Comparison of ENCODE assay signal across 8 mouse cellular contexts in the genomic region with DNA sequence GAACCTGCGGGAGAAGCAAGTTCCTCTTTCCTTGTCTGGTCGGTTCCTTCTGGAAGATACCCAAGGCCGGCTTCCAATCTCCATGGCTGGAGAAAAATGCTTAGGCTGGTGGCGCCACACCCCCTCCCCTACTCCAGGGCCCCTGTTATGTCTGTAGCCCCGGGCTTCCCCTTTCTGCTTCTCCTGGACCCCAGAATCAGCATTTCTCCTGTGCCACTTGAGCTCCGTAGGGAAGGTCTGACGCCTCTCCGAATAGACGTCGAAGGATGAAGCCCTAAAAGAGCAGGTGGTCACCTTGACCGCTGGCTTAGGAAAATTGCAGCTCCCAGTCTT. TPM values are rescaled to one million over a fixed set of nuclear protein-coding genes. Genes with fewer than 3 reads are reported as not detected.
DNase-seq lines count a peak whose midpoint lies in the region; ATAC-seq and TF ChIP-seq lines count a peak whose summit lies in the region.

No protein-coding gene starts in this region.

- H3K4me1 ChIP-seq in heart, postnatal 0 days (ENCODE audit: control insufficient read depth, insufficient read depth) = peaks cover 43% of the 10 kb centered on the region
- peaks cover 12% of the 10 kb centered on the region for H3K4me1 ChIP-seq in brown adipose tissue, adult 24 weeks (ENCODE audit: control insufficient read depth, insufficient read depth, insufficient read length, low read length)
- peaks cover 49% of the 10 kb centered on the region for H3K4me1 ChIP-seq in hindbrain, embryonic 15.5 days (replicated peaks)
- H3K4me1 ChIP-seq in midbrain, embryonic 13.5 days (replicated peaks) = peaks cover 35% of the 10 kb centered on the region

- peak overlapping the region; percentile 95 for H3K4me2 ChIP-seq in heart, postnatal 0 days (ENCODE audit: low read depth, low read length)
- peak overlapping the region; percentile 81 for H3K4me2 ChIP-seq in hindbrain, embryonic 15.5 days
- H3K4me2 ChIP-seq in midbrain, embryonic 13.5 days (replicated peaks) = peak overlapping the region; percentile 89

- H3K9ac ChIP-seq in heart, postnatal 0 days (replicated peaks; ENCODE audit: low read depth, low read length) = peak overlapping the region; percentile 66
- H3K9ac ChIP-seq in hindbrain, embryonic 15.5 days = peak overlapping the region; percentile 58
- H3K9ac ChIP-seq in midbrain, embryonic 13.5 days (replicated peaks) = peak overlapping the region; percentile 74

- WGBS in heart, postnatal 0 days = 11% methylated on average over 11 of the region's 11 CpGs
- WGBS in hindbrain, embryonic 15.5 days = 2% methylated on average over 11 of the region's 11 CpGs
- 1% methylated on average over 11 of the region's 11 CpGs for WGBS in midbrain, embryonic 13.5 days

- no peaks in the 10 kb centered on the region for H3K9me3 ChIP-seq in heart, postnatal 0 days (replicated peaks; ENCODE audit: control insufficient read depth, low read length)
- no peaks in the 10 kb centered on the region for H3K9me3 ChIP-seq in hindbrain, embryonic 15.5 days
- H3K9me3 ChIP-seq in midbrain, embryonic 13.5 days = no peaks in the 10 kb centered on the region

- no peaks in the 10 kb centered on the region for H3K36me3 ChIP-seq in heart, postnatal 0 days (replicated peaks; ENCODE audit: control insufficient read depth, insufficient read depth, low read length)
- H3K36me3 ChIP-seq in hindbrain, embryonic 15.5 days = no peaks in the 10 kb centered on the region
- no peaks in the 10 kb centered on the region for H3K36me3 ChIP-seq in midbrain, embryonic 13.5 days

- no peak for TF ChIP-seq CTCF in heart, postnatal 0 days (IDR thresholded peaks at IDR 0.05; ENCODE audit: low read depth)

- H3K27me3 ChIP-seq in heart, postnatal 0 days (ENCODE audit: control insufficient read depth, insufficient read depth, low read length) = no peaks in the 10 kb centered on the region
- H3K27me3 ChIP-seq in hindbrain, embryonic 15.5 days = 0 out of 2 replicates have a peak, but pooled peaks cover 2% of the 10 kb centered on the region
- peaks cover 37% of the 10 kb centered on the region for H3K27me3 ChIP-seq in midbrain, embryonic 13.5 days

- peak; percentile 1; the same call in 1 of the 2 replicates for ATAC-seq in heart, postnatal 0 days (ENCODE audit: insufficient read depth, low read depth)
- peak; percentile 29; the same call in 1 of the 2 replicates for ATAC-seq in hindbrain, embryonic 15.5 days (ENCODE audit: low FRiP score, low read depth)
- ATAC-seq in midbrain, embryonic 13.5 days = no peak; the same call in 1 of the 2 replicates

- DNase-seq in heart, postnatal 0 days (ENCODE audit: low spot score) = no peak
- DNase-seq in heart, adult 18-20 months = no peak
- DNase-seq in cerebellum, postnatal 14 days = no peak
- no peak for DNase-seq in Muller cell, postnatal 12 days (ENCODE audit: inconsistent ontology term)
- no peak for DNase-seq in urinary bladder, postnatal 14 days (ENCODE audit: low spot score)

- TF ChIP-seq EP300 in heart, postnatal 0 days (IDR thresholded peaks at IDR 0.05; ENCODE audit: low read depth) = no peak

- peak overlapping the region; percentile 85 for H3K4me3 ChIP-seq in heart, postnatal 0 days (ENCODE audit: low read depth, low read length)
- H3K4me3 ChIP-seq in brown adipose tissue, adult 24 weeks (ENCODE audit: insufficient read depth, low read depth, low read length) = peak overlapping the region; percentile 94
- peak overlapping the region; percentile 69 for H3K4me3 ChIP-seq in hindbrain, embryonic 15.5 days
- peak overlapping the region; percentile 62 for H3K4me3 ChIP-seq in midbrain, embryonic 13.5 days (replicated peaks)

- peak overlapping the region; percentile 87 for H3K27ac ChIP-seq in heart, postnatal 0 days (ENCODE audit: low read depth)
- H3K27ac ChIP-seq in brown adipose tissue, adult 24 weeks (replicated peaks; ENCODE audit: low read depth, low read length) = peak overlapping the region; percentile 9
- peak overlapping the region; percentile 69 for H3K27ac ChIP-seq in hindbrain, embryonic 15.5 days (replicated peaks)
- no peak overlapping the region for H3K27ac ChIP-seq in midbrain, embryonic 13.5 days

RNA-seq across cellular contexts. Expression of gene Pald1, which starts 0.4 kb away (rescaled TPM):
- 27.7 and 66.8 TPM in 2 replicates for total RNA-seq in heart, postnatal 0 days (2014; rRNA removed; ENCODE audit: low replicate concordance)
- polyA plus RNA-seq in heart, postnatal 0 days (2015; fragmentation: Nextera tagmentation; extraction: Ambion mirVana) = 13.8 and 17.9 TPM in 2 replicates
- 10 to 100 TPM; 16.0 to 16.2 TPM for total RNA-seq in heart, adult 18-20 months (2021)
- 22.9 and 31.9 TPM in 2 replicates for polyA plus RNA-seq in brown adipose tissue, adult 24 weeks (2012; ENCODE audit: insufficient read depth, insufficient read length, missing spikeins)
- 26.4 and 32.4 TPM in 2 replicates for polyA plus RNA-seq in hindbrain, embryonic 15.5 days (2015; fragmentation: Nextera tagmentation; extraction: Ambion mirVana)
- 17.5 and 21.1 TPM in 2 replicates for polyA plus RNA-seq in midbrain, embryonic 13.5 days (2015; fragmentation: Nextera tagmentation; extraction: Ambion mirVana)

RNA-seq across cellular contexts. Expression of gene Nodal, which starts 34.1 kb away (rescaled TPM):
- 0.12 TPM in 1 of 2 replicates, not detected in the other for total RNA-seq in heart, postnatal 0 days (2014; rRNA removed; ENCODE audit: low replicate concordance)
- 0.23 and 0.45 TPM in 2 replicates for polyA plus RNA-seq in heart, postnatal 0 days (2015; fragmentation: Nextera tagmentation; extraction: Ambion mirVana)
- not detected for total RNA-seq in heart, adult 18-20 months (2021)
- not detected in 2 replicates for polyA plus RNA-seq in brown adipose tissue, adult 24 weeks (2012; ENCODE audit: insufficient read depth, insufficient read length, missing spikeins)
- polyA plus RNA-seq in hindbrain, embryonic 15.5 days (2015; fragmentation: Nextera tagmentation; extraction: Ambion mirVana) = 0.30 and 0.34 TPM in 2 replicates
- polyA plus RNA-seq in midbrain, embryonic 13.5 days (2015; fragmentation: Nextera tagmentation; extraction: Ambion mirVana) = not detected in 2 replicates
